13 mouse cellular contexts compared by ENCODE assay signal in the genomic region with DNA sequence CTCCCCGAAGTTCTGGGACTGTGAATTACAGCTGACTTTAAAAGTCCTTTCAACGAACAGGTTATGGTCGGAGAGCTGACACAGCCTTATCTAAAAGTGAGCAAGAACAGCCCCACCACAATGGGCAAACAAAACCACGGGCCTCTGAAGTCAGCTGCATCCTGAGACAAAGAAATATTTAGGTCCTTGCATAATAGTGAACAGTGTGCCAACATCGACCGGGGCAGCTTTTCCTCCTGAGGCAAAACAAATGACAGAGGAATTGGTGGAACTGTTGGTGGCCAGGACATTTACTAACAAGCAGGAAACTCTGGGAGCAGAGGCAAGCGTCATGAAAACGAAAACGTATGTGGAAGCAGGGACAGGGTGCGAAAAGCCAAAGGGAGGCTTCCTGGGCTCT. TPM values are rescaled to one million over a fixed set of nuclear protein-coding genes. Genes with fewer than 3 reads are reported as not detected.
DNase-seq lines count a peak whose midpoint lies in the region; ATAC-seq lines count a peak whose summit lies in the region.
"Had no signal": no experiment of that assay in that cellular context is flagged by ENCODE, and none has a peak within 500 bp of the region (broad histone marks: within the 10 kb centered on the region; RNA-seq: fewer than 3 reads in every experiment).

No protein-coding gene starts in this region.

- no peak for DNase-seq in heart, postnatal 36 days
- DNase-seq in Muller cell, postnatal 12 days (ENCODE audit: inconsistent ontology term): peak; percentile 50
- DNase-seq in embryonic facial prominence, embryonic 14.5 days (ENCODE audit: low spot score): peak; percentile 26
- peak; percentile 28 for DNase-seq in lung, postnatal 25 days (ENCODE audit: low spot score)
- no peak for DNase-seq in ovary, postnatal 14 days (ENCODE audit: low spot score)
- DNase-seq in cerebellum, adult 9-11 months: no peak
- DNase-seq: adrenal gland, adult 8-10 months; kidney, postnatal 14 days; thymus, postnatal 14 days had no signal

- ATAC-seq in heart, embryonic 13.5 days (ENCODE audit: extremely low read depth, insufficient number of reproducible peaks, low FRiP score, low TSS enrichment): no peak
- no peak for ATAC-seq in embryonic facial prominence, embryonic 14.5 days (ENCODE audit: low read depth)
- no peak for ATAC-seq in forebrain, embryonic 16.5 days
- ATAC-seq: inflammation-experienced regulatory T-cells, adult 6 months had no signal

- H3K27me3 ChIP-seq in heart, embryonic 13.5 days (replicated peaks): no peaks in the 10 kb centered on the region
- no peaks in the 10 kb centered on the region for H3K27me3 ChIP-seq in embryonic facial prominence, embryonic 14.5 days (replicated peaks; ENCODE audit: control insufficient read depth, insufficient read depth, low read length)
- no peaks in the 10 kb centered on the region for H3K27me3 ChIP-seq in forebrain, embryonic 16.5 days (replicated peaks; ENCODE audit: control insufficient read depth, insufficient read depth, low read length)
- H3K27me3 ChIP-seq: limb, embryonic 15.5 days had no signal

- H3K36me3 ChIP-seq in heart, embryonic 13.5 days: no peaks in the 10 kb centered on the region
- no peaks in the 10 kb centered on the region for H3K36me3 ChIP-seq in embryonic facial prominence, embryonic 14.5 days (ENCODE audit: control insufficient read depth, insufficient read depth, low read length)
- no peaks in the 10 kb centered on the region for H3K36me3 ChIP-seq in forebrain, embryonic 16.5 days (ENCODE audit: control insufficient read depth, insufficient read depth)
- H3K36me3 ChIP-seq: limb, embryonic 15.5 days had no signal

- 16% methylated on average over 10 of the region's 10 CpGs for WGBS in heart, embryonic 13.5 days
- 29% methylated on average over 10 of the region's 10 CpGs for WGBS in embryonic facial prominence, embryonic 14.5 days
- WGBS in forebrain, embryonic 16.5 days: 53% methylated on average over 10 of the region's 10 CpGs

- no peak overlapping the region for H3K4me3 ChIP-seq in heart, embryonic 13.5 days
- H3K4me3 ChIP-seq in embryonic facial prominence, embryonic 14.5 days (ENCODE audit: low read depth, low read length): no peak overlapping the region
- no peak overlapping the region for H3K4me3 ChIP-seq in forebrain, embryonic 16.5 days (replicated peaks; ENCODE audit: low read length)
- H3K4me3 ChIP-seq: limb, embryonic 15.5 days had no signal

- H3K4me1 ChIP-seq in heart, embryonic 13.5 days: peaks cover 22% of the 10 kb centered on the region
- H3K4me1 ChIP-seq in embryonic facial prominence, embryonic 14.5 days (ENCODE audit: control insufficient read depth, insufficient read depth, low read length): peaks cover 5% of the 10 kb centered on the region; the same call in 1 of the 2 replicates
- peaks cover 5% of the 10 kb centered on the region for H3K4me1 ChIP-seq in forebrain, embryonic 16.5 days (replicated peaks; ENCODE audit: control insufficient read depth, insufficient read depth, low read length)

- H3K9me3 ChIP-seq in heart, embryonic 13.5 days: no peaks in the 10 kb centered on the region
- no peaks in the 10 kb centered on the region for H3K9me3 ChIP-seq in embryonic facial prominence, embryonic 14.5 days (ENCODE audit: control insufficient read depth, low read length)
- no peaks in the 10 kb centered on the region for H3K9me3 ChIP-seq in forebrain, embryonic 16.5 days (ENCODE audit: control insufficient read depth, low read length)
- H3K9me3 ChIP-seq: limb, embryonic 15.5 days had no signal

- no peak overlapping the region for H3K27ac ChIP-seq in heart, embryonic 13.5 days (replicated peaks)
- H3K27ac ChIP-seq in embryonic facial prominence, embryonic 14.5 days (replicated peaks; ENCODE audit: low read depth, low read length): no peak overlapping the region
- no peak overlapping the region for H3K27ac ChIP-seq in forebrain, embryonic 16.5 days (ENCODE audit: low read length)
- H3K27ac ChIP-seq: limb, embryonic 15.5 days had no signal

- no peak overlapping the region for H3K9ac ChIP-seq in heart, embryonic 13.5 days
- no peak overlapping the region for H3K9ac ChIP-seq in embryonic facial prominence, embryonic 14.5 days (ENCODE audit: low read depth, low read length)
- no peak overlapping the region for H3K9ac ChIP-seq in forebrain, embryonic 16.5 days (replicated peaks; ENCODE audit: low read depth, low read length)
- H3K9ac ChIP-seq: limb, embryonic 15.5 days had no signal

- peak overlapping the region; percentile 21 for H3K4me2 ChIP-seq in heart, embryonic 13.5 days
- H3K4me2 ChIP-seq in embryonic facial prominence, embryonic 14.5 days (ENCODE audit: low read depth, low read length): no peak overlapping the region
- no peak overlapping the region for H3K4me2 ChIP-seq in forebrain, embryonic 16.5 days (ENCODE audit: low read length)
- H3K4me2 ChIP-seq: limb, embryonic 15.5 days had no signal

- intact Hi-C loops in heart, postnatal 36 days (cut with DNase I): loop anchor here (5.0 kb wide), 1 partner anchor 609 kb away; no protein-coding TSS in a partner anchor

RNA-seq across cellular contexts. Expression of gene Mon1b, which starts 54.3 kb away (rescaled TPM):
- 4.9 TPM in 2 replicates for polyA plus RNA-seq in heart, embryonic 13.5 days (2015; fragmentation: Nextera tagmentation; extraction: Ambion mirVana)
- total RNA-seq in heart, postnatal 36 days (2021): 1 to 10 TPM; 5.5 to 5.7 TPM
- polyA plus RNA-seq in embryonic facial prominence, embryonic 14.5 days (2014; fragmentation: Nextera tagmentation; extraction: Ambion mirVana): 7.2 and 8.3 TPM in 2 replicates
- polyA plus RNA-seq in forebrain, embryonic 16.5 days (2015; fragmentation: Nextera tagmentation; extraction: Ambion mirVana): 13.9 and 15.5 TPM in 2 replicates

Comparison
In these comparisons a context has a peak if more than half of its experiments do, and no peak if none do; other contexts are left out.
1. DNase-seq: peak in Muller cell, postnatal 12 days (single experiment), embryonic facial prominence, embryonic 14.5 days (single experiment) and lung, postnatal 25 days (single experiment); none in heart, postnatal 36 days (0 of 2), ovary, postnatal 14 days (single experiment) and cerebellum, adult 9-11 months (single experiment).